Mouse (Mus musculus) heart, postnatal 0 days (tissue): ENCODE data around the gene Sorcs2. TPM values are rescaled to one million over a fixed set of nuclear protein-coding genes. Genes with fewer than 3 reads are reported as not detected.

Experiments
- ATAC-seq: fragments of 200-750 bp; cut with Nextera tagmentation; 2 replicates; pipeline ENCODE4 v1.8.0; 2017; ENCODE audit warnings: low read depth, moderate number of reproducible peaks, moderate library complexity; ENCODE audit not compliant: insufficient read depth
- DNase-seq: peaks from one replicate; pipeline ENCODE4 v3.0.0-alpha.2; 2016; ENCODE audit warnings: low spot score
- H3K27ac ChIP-seq: fragments of 300-500 bp; sonication (generic); 2 replicates; pipeline ENCODE4 v1.5.1; 2014; ENCODE audit warnings: low read depth, mild to moderate bottlenecking
- H3K27me3 ChIP-seq: fragments of 300-500 bp; sonication (generic); 2 replicates; pipeline ENCODE4 v1.6.1; 2014; ENCODE audit warnings: low read length, mixed read lengths; ENCODE audit not compliant: control insufficient read depth, insufficient read depth
- H3K36me3 ChIP-seq: fragments of 300-500 bp; sonication (generic); replicated peaks from 2 replicates; pipeline ENCODE4 v1.6.1; 2014; ENCODE audit warnings: low read length, mixed read lengths; ENCODE audit not compliant: control insufficient read depth, insufficient read depth
- H3K4me1 ChIP-seq: fragments of 300-500 bp; sonication (generic); 2 replicates; pipeline ENCODE4 v1.6.1; 2014; ENCODE audit warnings: antibody characterized with exemption; ENCODE audit not compliant: control insufficient read depth, insufficient read depth
- H3K4me2 ChIP-seq: fragments of 300-500 bp; sonication (generic); 2 replicates; pipeline ENCODE4 v1.6.1; 2014; ENCODE audit warnings: low read depth, mild to moderate bottlenecking, low read length, moderate library complexity
- H3K4me3 ChIP-seq: fragments of 300-500 bp; sonication (generic); 2 replicates; pipeline ENCODE4 v1.5.1; 2014; ENCODE audit warnings: low read depth, low read length
- H3K9ac ChIP-seq: fragments of 300-500 bp; sonication (generic); replicated peaks from 2 replicates; pipeline ENCODE4 v1.6.1; 2014; ENCODE audit warnings: low read depth, low read length, mixed read lengths
- H3K9me3 ChIP-seq: fragments of 300-500 bp; sonication (generic); replicated peaks from 2 replicates; pipeline ENCODE4 v1.6.1; 2016; ENCODE audit warnings: low read length; ENCODE audit not compliant: control insufficient read depth
- CTCF ChIP-seq: IDR thresholded peaks from 2 replicates; pipeline ENCODE4 v1.5.1; 2016; ENCODE audit warnings: antibody characterized with exemption, control low read depth, low read depth
- EP300 ChIP-seq: IDR thresholded peaks from 2 replicates; pipeline ENCODE4 v1.6.1; 2016; ENCODE audit warnings: antibody characterized with exemption, low read depth
- WGBS: fragments of 180-500 bp; shearing (Covaris S2); extraction: QIAGEN DNeasy Blood & Tissue Kit; methylation state at CpG from one replicate; pipeline ENCODE4 v1.1.7; 2014; 5-methylcytosine and 5-hydroxymethylcytosine counted together
- polyA plus RNA-seq: library from polyadenylated mRNA; unstranded; fragments of >200 nt; fragmentation: Nextera tagmentation; extraction: Ambion mirVana; gene quantifications from 2 replicates; pipeline ENCODE4 v1.2.1, GENCODE M21; 2015
- total RNA-seq: library from RNA; depleted of rRNA; stranded (reverse); fragments of >200 nt; gene quantifications from 2 replicates; pipeline ENCODE4 v1.2.3, GENCODE M21; 2014; ENCODE audit warnings: low replicate concordance

Sorcs2 gene
- total and polyA plus RNA-seq, 2 experiments from 2014 or later = 3.7 to 32.6 TPM

DNA sequence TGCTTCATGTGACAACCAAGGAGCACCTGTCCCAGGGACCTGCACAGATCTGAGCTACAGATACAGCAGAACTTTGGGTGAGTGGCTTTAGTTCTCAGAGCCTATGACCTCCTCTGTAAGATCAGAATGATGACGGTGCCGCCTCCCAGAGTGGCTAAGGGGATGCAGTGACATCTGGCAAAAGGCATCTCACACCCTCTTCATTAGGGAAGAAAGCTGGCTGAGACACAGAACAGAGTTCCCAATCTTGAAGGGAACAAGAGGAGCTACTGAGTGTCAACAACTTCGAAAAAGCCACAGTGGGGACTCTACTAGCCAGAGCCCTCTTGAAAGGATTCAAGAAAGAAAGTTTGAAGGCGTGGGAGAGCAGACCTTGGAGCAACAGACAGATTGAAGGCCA, 100.7 kb downstream of the Sorcs2 start:
- Histone ChIP-seq H3K4me2 (no peak overlapping the region), H3K36me3 (no peaks in the 10 kb centered on the region), H3K9me3 (no peaks in the 10 kb centered on the region), H3K27me3 (no peaks in the 10 kb centered on the region), H3K4me3 (no peak overlapping the region), H3K9ac (no peak overlapping the region), H3K4me1 (peaks cover 6% of the 10 kb centered on the region; the same call in 1 of the 2 replicates), H3K27ac (no peak overlapping the region)
- ATAC-seq (no peak), DNase-seq (no peak)
- TF ChIP-seq EP300 (no peak), CTCF (no peak)
- WGBS = 38% methylated on average over 4 of the region's 4 CpGs

- H3K27ac ChIP-seq = no peak overlapping the region
- no peaks in the 10 kb centered on the region for H3K36me3 ChIP-seq
- no peak for ATAC-seq
- H3K9me3 ChIP-seq = no peaks in the 10 kb centered on the region
- H3K4me2 ChIP-seq = no peak overlapping the region
- peaks cover 6% of the 10 kb centered on the region; the same call in 1 of the 2 replicates for H3K4me1 ChIP-seq
- H3K9ac ChIP-seq = no peak overlapping the region
- H3K4me3 ChIP-seq = no peak overlapping the region
- 41% methylated on average over 11 of the region's 11 CpGs for whole genome bisulfite sequencing
- TF ChIP-seq EP300 (no peak), CTCF (no peak)
- H3K27me3 ChIP-seq = 0 out of 2 replicates have a peak, but pooled peaks cover 4% of the 10 kb centered on the region
- DNase-seq = no peak
Observed at GRCm38 (mm10) chr5:36293109-36293900, 104.6 kb downstream of the Sorcs2 start.

DNA sequence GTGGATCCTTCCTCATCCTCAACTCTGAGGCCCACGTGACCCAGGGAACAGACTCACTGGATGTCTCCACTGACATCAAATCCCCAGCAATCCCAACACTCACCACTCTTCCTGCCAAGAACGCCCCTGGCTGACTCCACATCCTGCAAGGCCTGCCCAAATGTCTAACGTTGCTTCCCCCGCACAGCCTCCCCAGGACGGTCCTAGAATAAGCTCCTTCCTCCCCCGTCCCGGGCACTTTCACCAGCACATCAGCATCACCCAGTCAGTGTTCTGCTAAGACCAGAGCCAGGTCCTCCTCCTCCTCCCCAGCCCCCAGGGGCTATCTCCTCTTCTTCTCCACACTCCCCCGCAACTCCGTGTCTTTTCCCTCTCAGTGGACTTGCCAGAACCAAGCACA, 105.6 kb downstream of the Sorcs2 start:
- Histone ChIP-seq H3K4me2 (no peak overlapping the region), H3K27me3 (0 out of 2 replicates have a peak, but pooled peaks cover 4% of the 10 kb centered on the region), H3K4me1 (no peaks in the 10 kb centered on the region; the same call in 1 of the 2 replicates), H3K36me3 (no peaks in the 10 kb centered on the region), H3K4me3 (no peak overlapping the region), H3K9me3 (no peaks in the 10 kb centered on the region), H3K27ac (no peak overlapping the region), H3K9ac (no peak overlapping the region)
- ATAC-seq = peak; percentile 48; the same call in 1 of the 2 replicates
- no peak for TF ChIP-seq CTCF
- TF ChIP-seq EP300 = no peak
- WGBS = 50% methylated on average over 9 of the region's 9 CpGs
- no peak for DNase-seq

GRCm38 (mm10) chr5:36291191-36291590, 106.7 kb downstream of the Sorcs2 start:
- no peak overlapping the region for H3K9ac ChIP-seq
- H3K9me3 ChIP-seq = no peaks in the 10 kb centered on the region
- no peaks in the 10 kb centered on the region; the same call in 1 of the 2 replicates for H3K4me1 ChIP-seq
- DNase-seq (no peak), ATAC-seq (no peak)
- H3K27ac ChIP-seq = no peak overlapping the region
- H3K4me3 ChIP-seq = no peak overlapping the region
- 64% methylated on average over 5 of the region's 5 CpGs for WGBS
- 0 out of 2 replicates have a peak, but pooled peaks cover 4% of the 10 kb centered on the region for H3K27me3 ChIP-seq
- TF ChIP-seq EP300 (no peak), CTCF (peak; percentile 31)
- no peak overlapping the region for H3K4me2 ChIP-seq
- no peaks in the 10 kb centered on the region for H3K36me3 ChIP-seq

DNA sequence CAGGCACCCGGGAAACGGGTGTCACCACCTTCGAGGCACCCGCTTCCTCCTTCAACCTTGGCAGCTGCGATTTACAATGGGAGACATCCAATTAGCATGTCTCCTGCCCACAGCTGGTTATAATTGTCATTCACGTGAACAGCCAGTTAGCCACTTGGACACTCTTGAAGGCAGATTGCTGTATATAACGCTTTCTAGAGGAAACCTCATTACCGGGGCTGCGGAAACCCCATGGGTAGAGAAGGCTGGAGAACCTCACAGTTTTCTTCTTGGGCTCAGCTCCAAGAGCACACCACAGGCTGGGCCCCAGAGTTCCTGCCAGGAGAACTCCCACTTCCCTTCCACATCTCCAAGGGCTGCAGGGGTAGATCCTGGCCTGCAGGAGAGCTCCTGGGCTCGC, 112.5 kb downstream of the Sorcs2 start:
- Histone ChIP-seq H3K9me3 (no peaks in the 10 kb centered on the region), H3K4me2 (no peak overlapping the region), H3K4me3 (no peak overlapping the region), H3K27me3 (0 out of 2 replicates have a peak, but pooled peaks cover 4% of the 10 kb centered on the region), H3K27ac (no peak overlapping the region), H3K9ac (no peak overlapping the region), H3K4me1 (peaks cover 14% of the 10 kb centered on the region; the same call in 1 of the 2 replicates), H3K36me3 (no peaks in the 10 kb centered on the region)
- DNase-seq (peak; percentile 28), ATAC-seq (peak; percentile 37)
- 26% methylated on average over 10 of the region's 10 CpGs for WGBS
- TF ChIP-seq CTCF = peak; percentile 5; the same call in 1 of the 2 replicates
- no peak for TF ChIP-seq EP300
